In genomic region chr11:49819676-49820075, GRCm38 (mm10) we compare ENCODE assay signal across 14 mouse cellular contexts. TPM values are rescaled to one million over a fixed set of nuclear protein-coding genes. Genes with fewer than 3 reads are reported as not detected.
DNase-seq lines count a peak whose midpoint lies in the region.
"Had no signal": no experiment of that assay in that cellular context is flagged by ENCODE, and none has a peak within 500 bp of the region (broad histone marks: within the 10 kb centered on the region; RNA-seq: fewer than 3 reads in every experiment).

No protein-coding gene starts in this region.

- DNase-seq in cerebellum, postnatal 10 days = peak; percentile 28 to 29
- no peak for DNase-seq in cerebellum, adult 11 months
- DNase-seq in heart, adult 11 months = peak; percentile 86
- DNase-seq in heart, postnatal 14 days = no peak
- peak; percentile 10 to 68 for DNase-seq in left cerebral cortex, postnatal 25 days (ENCODE audit: low spot score in 2 of 2)
- peak; percentile 56 for DNase-seq in telencephalon, adult 2 months (ENCODE audit: low read depth, low spot score)
- DNase-seq in urinary bladder, postnatal 4 days (ENCODE audit: low spot score in 2 of 2) = no peak
- DNase-seq in layer of hippocampus, postnatal 36 days = no peak
- DNase-seq: adrenal gland, adult 2 months; cerebellum, adult 9-11 months; kidney, adult 9 months; lung, embryonic 14.5 days; lung, postnatal 4 days; retina, postnatal 1 day had no signal

- intact Hi-C loops in heart, postnatal 14 days (cut with DNase I) = no loop called here
- intact Hi-C loops in left cerebral cortex, postnatal 25 days (cut with DNase I) = no loop called here

RNA-seq across cellular contexts. Expression of gene Gfpt2, which starts 25.7 kb away (rescaled TPM):
- 10 to 100 TPM; 15.8 to 17.5 TPM for total RNA-seq in heart, postnatal 14 days (2021)
- total RNA-seq in left cerebral cortex, postnatal 25 days (2021) = 10 to 100 TPM in 1 of 2 experiments, 1 to 10 TPM in 1; 6.0 to 10.1 TPM
- 1 to 10 TPM; 3.8 to 3.9 TPM for total RNA-seq in layer of hippocampus, postnatal 36 days (2021)

RNA-seq across cellular contexts. Expression of gene Mapk9, which starts 26.9 kb away (rescaled TPM):
- 10 to 100 TPM; 44.3 to 46.6 TPM for total RNA-seq in heart, postnatal 14 days (2021)
- 100 to 1,000 TPM; 212 to 231 TPM for total RNA-seq in left cerebral cortex, postnatal 25 days (2021)
- total RNA-seq in layer of hippocampus, postnatal 36 days (2021) = 100 to 1,000 TPM; 146 to 152 TPM

Comparison
In these comparisons a context has a peak if more than half of its experiments do, and no peak if none do; other contexts are left out.
1. DNase-seq: peak in cerebellum, postnatal 10 days (2 of 2), heart, adult 11 months (single experiment), left cerebral cortex, postnatal 25 days (2 of 2) and telencephalon, adult 2 months (single experiment); none in cerebellum, adult 11 months (single experiment), heart, postnatal 14 days (0 of 2), urinary bladder, postnatal 4 days (0 of 2) and layer of hippocampus, postnatal 36 days (0 of 2).